Mouse (Mus musculus): ENCODE data around the gene Casq1. TPM values are rescaled to one million over a fixed set of nuclear protein-coding genes. Genes with fewer than 3 reads are reported as not detected.

The Casq1 gene
- polyA plus RNA-seq, 1 experiment from 2014 or later = 7.9 TPM

DNA sequence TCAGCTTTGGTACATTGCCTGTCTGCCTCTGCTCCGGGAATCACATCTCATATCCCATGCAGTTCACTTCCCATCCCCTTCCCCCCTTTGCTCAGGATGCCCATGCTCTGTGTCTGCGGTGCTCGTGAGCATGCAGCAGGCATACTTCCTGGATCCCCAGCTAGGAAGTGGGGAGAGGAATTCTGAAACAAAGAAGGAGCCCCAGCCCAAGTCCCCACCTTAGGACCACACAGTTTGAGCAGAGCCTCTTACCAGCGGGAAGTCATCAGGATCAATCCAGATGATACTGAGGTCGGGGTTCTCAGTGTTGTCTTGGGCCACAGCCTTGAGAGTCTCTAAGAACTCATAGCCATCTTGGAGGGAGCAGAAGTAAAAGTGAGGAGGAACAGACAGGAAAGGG, 6.9 kb downstream of the Casq1 start:
- Histone ChIP-seq H3K4me2 (ENCODE audit: low read depth, low read length) (no peak overlapping the region), H3K9me3 (ENCODE audit: control insufficient read depth, low read length) (no peaks in the 10 kb centered on the region), H3K27me3 (ENCODE audit: control insufficient read depth, insufficient read depth, low read depth, low read length) (no peaks in the 10 kb centered on the region), H3K4me1 (replicated peaks; ENCODE audit: control insufficient read depth, insufficient read depth, low read length) (peaks cover 21% of the 10 kb centered on the region), H3K36me3 (ENCODE audit: control insufficient read depth, insufficient read depth, low read length) (no peaks in the 10 kb centered on the region), H3K27ac (ENCODE audit: low read length) (no peak overlapping the region; the same call in 1 of the 2 replicates), H3K9ac (ENCODE audit: low read length) (no peak overlapping the region), H3K4me3 (ENCODE audit: low read length) (no peak overlapping the region)
- no peak for ATAC-seq (ENCODE audit: low read depth)
- 43% methylated on average over 5 of the region's 5 CpGs for WGBS

DNA sequence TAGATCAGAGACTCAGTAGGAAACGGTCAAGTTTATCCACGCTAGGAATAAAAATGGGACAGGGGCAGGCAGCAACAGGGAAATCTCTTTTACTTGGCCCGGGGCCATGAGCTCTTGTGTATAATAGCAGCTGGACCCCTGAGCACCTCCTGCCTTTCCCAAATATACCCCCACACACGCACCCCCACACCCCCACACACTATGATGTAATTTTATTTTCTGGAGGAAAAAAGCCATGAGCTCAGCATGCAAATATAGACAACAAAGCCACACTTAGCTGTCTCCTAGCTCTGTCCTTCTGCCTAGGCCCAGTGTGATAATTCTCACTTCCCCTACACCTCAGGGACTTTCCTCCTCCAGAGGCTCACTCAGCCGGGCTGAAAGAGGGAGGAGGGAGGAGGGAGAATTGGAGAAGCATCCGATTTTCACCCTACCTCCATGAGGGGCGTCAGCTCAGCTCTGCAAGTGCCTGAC, 12.5 kb downstream of the Casq1 start:
- Histone ChIP-seq H3K4me3 (ENCODE audit: low read length) (peak overlapping the region; percentile 71), H3K9ac (ENCODE audit: low read length) (peak overlapping the region; percentile 80), H3K4me2 (ENCODE audit: low read depth, low read length) (peak overlapping the region; percentile 60), H3K36me3 (ENCODE audit: control insufficient read depth, insufficient read depth, low read length) (no peaks in the 10 kb centered on the region), H3K27ac (ENCODE audit: low read length) (peak overlapping the region; percentile 80), H3K27me3 (ENCODE audit: control insufficient read depth, insufficient read depth, low read depth, low read length) (no peaks in the 10 kb centered on the region), H3K4me1 (replicated peaks; ENCODE audit: control insufficient read depth, insufficient read depth, low read length) (peaks cover 46% of the 10 kb centered on the region), H3K9me3 (ENCODE audit: control insufficient read depth, low read length) (no peaks in the 10 kb centered on the region)
- peak; percentile 10 for ATAC-seq (ENCODE audit: low read depth)
- WGBS = 14% methylated on average over 7 of the region's 7 CpGs

DNA sequence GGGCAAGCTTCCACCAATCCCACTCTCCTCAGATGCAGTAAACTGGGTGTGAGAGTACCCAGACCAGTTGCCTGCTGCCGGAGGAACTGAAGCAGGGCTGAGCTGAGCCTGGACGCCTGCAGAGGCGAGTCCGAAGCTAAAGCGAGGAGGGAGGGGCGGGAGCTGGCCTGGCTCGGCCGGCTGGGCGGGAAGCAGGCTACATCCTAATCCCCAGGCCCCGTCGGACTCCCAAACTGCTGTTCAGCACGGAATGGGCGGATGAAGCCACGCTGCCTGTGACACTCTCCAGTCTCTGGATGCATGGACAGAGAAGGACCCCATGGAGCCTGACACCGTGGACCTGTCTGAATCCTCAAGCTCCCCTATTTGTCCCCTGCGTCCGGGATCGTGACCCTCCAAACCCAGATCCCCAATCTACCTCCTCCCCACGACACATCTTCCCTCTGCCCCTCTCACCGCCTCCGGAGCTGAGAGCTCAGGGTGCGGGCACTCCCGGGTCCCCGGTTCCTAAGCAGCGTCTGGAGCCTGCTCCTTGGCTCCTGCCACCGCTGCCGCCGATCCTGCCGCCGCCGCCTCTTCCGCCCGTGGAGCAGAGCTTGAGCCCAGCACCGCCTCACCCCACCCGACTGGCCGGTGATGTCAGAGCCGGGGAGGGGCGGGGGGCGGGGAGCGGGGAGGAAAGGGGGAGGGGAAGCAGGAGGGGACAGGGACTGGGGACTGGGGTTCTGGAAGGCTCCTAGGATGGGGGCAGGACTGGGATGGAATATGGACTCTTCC, 13.3 kb downstream of the Casq1 start, which contains the start of gene Pea15a:
TSS of gene Pea15a (minus strand) at position 664 of the 777 bp plus-strand sequence.
- Histone ChIP-seq H3K27me3 (ENCODE audit: control insufficient read depth, insufficient read depth, low read depth, low read length) (no peaks in the 10 kb centered on the region), H3K4me1 (replicated peaks; ENCODE audit: control insufficient read depth, insufficient read depth, low read length) (peaks cover 54% of the 10 kb centered on the region), H3K9ac (ENCODE audit: low read length) (peak within 1 kb of the TSS; percentile 80), H3K36me3 (ENCODE audit: control insufficient read depth, insufficient read depth, low read length) (no peaks in the 10 kb centered on the region; the same call in 1 of the 2 replicates), H3K27ac (ENCODE audit: low read length) (peak within 1 kb of the TSS; percentile 80), H3K4me2 (ENCODE audit: low read depth, low read length) (peak within 1 kb of the TSS; percentile 60), H3K4me3 (ENCODE audit: low read length) (peak within 1 kb of the TSS; percentile 71), H3K9me3 (ENCODE audit: control insufficient read depth, low read length) (no peaks in the 10 kb centered on the region)
- ATAC-seq (ENCODE audit: low read depth) = peak; percentile 88
- under 1% methylated on average over 37 of the region's 40 CpGs for WGBS

DNA sequence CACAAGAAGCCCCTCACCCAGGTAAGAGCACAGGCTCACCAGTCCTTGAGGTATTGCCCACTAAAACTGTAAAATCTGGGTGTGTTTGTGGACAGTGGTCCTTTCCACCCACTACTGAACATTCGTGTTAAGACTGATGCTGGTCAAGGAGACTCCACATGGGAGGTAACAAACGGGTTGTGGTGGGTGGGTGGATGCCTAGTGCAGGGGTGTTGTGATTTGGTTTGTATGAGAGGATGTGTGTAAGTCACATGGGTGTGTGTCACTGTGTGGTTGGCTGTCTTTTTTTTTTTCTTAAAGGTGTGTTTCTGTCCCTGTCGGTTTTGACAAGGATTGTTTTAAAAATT, 14.0 kb downstream of the Casq1 start:
- no peak for ATAC-seq (ENCODE audit: low read depth)
- H3K36me3 ChIP-seq (ENCODE audit: control insufficient read depth, insufficient read depth, low read length) = peaks cover 3% of the 10 kb centered on the region; the same call in 1 of the 2 replicates
- H3K27ac ChIP-seq (ENCODE audit: low read length) = peak overlapping the region; percentile 80
- H3K4me1 ChIP-seq (replicated peaks; ENCODE audit: control insufficient read depth, insufficient read depth, low read length) = peaks cover 60% of the 10 kb centered on the region
- peak overlapping the region; percentile 80 for H3K9ac ChIP-seq (ENCODE audit: low read length)
- 6% methylated on average over 3 of the region's 3 CpGs for WGBS
- no peaks in the 10 kb centered on the region for H3K27me3 ChIP-seq (ENCODE audit: control insufficient read depth, insufficient read depth, low read depth, low read length)
- H3K9me3 ChIP-seq (ENCODE audit: control insufficient read depth, low read length) = no peaks in the 10 kb centered on the region
- H3K4me2 ChIP-seq (ENCODE audit: low read depth, low read length) = peak overlapping the region; percentile 60
- H3K4me3 ChIP-seq (ENCODE audit: low read length) = peak overlapping the region; percentile 71

DNA sequence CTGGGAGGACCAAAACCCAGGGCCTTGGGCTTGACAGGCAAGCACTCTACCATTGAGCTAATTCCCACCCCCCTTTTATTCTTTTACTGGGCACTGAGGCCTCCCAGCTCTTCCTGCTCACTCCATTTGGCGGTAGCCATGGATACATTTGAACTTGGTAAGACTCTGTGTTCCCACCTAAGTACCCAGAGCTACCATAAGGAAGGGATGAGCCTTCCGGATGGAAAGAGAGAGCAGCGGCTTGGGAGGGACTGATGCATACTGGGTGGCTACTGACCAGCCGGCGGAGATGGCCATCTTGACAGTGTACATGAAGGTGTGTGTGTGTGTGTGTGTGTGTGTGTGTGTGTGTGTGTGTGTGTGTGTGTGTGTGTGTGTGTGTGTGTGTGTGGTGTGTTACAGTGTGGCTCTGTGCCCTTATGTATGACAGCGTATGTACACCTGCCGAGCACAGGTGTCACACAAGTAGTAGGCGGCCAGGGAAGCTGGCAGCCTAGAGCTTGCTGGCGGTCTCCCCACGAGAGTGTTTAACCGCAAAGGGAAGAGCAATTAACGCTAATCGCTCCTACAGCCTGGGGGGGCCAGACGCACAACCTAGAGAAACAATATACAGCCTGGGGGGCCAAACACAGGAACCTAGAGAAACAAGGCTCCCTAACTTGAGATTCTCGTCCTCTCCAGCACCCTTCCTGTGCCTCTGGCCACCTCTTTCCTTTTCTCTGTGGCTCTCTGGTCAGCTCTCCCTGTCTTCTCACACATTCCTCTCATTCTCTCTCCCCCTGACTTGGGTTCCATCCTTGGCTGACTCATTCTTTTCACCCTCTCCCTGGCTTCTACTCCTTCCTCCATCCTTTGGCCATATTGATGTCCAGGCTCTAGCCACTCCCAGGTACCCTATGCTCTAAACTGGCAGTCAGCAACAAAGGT, 14.6 kb downstream of the Casq1 start:
- H3K36me3 ChIP-seq (ENCODE audit: control insufficient read depth, insufficient read depth, low read length) = peaks cover 5% of the 10 kb centered on the region; the same call in 1 of the 2 replicates
- peak overlapping the region; percentile 88 for H3K27ac ChIP-seq (ENCODE audit: low read length)
- peak overlapping the region; percentile 71 for H3K4me3 ChIP-seq (ENCODE audit: low read length)
- no peaks in the 10 kb centered on the region for H3K27me3 ChIP-seq (ENCODE audit: control insufficient read depth, insufficient read depth, low read depth, low read length)
- no peak for ATAC-seq (ENCODE audit: low read depth)
- 34% methylated on average over 15 of the region's 15 CpGs for WGBS
- H3K4me1 ChIP-seq (replicated peaks; ENCODE audit: control insufficient read depth, insufficient read depth, low read length) = peaks cover 64% of the 10 kb centered on the region
- peak overlapping the region; percentile 80 for H3K9ac ChIP-seq (ENCODE audit: low read length)
- H3K4me2 ChIP-seq (ENCODE audit: low read depth, low read length) = peak overlapping the region; percentile 60
- no peaks in the 10 kb centered on the region for H3K9me3 ChIP-seq (ENCODE audit: control insufficient read depth, low read length)

DNA sequence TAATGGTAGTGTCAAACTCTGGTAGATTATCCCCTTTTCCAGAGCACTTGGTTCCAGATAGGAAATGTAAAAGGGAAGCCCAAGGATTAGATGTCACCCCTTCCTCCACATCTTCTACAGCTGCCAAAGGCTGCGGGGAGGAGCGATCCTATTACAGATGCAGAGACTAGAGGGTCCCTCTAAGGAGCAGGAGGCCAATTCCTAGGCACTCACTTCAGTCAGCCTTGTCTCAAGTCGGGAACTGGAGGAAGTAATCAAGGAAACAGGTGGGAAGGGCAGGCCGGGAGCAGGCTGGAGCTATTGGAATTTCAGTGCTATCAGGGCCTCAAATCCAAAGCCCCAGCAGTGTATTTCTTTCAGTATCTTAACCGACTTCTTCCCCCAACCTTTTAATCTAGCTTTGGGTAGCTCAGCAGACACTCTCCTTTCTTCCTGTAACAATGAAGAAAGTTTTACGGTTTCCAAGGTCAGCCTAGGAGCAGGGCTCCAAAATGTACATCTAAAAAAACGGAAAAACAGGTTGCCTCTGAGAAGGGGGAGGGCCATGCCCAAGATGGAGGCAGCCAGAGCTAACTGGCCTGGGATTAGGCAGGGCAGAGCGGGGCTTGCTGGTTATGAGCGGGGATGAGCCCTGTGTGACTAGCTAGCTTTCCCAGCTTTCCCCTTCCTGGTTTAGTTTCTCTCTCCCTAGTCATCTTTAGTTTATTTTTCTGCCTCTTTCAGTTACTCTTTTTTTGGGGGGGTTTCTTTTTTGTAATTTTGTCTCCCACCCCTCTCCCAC, 15.4 kb downstream of the Casq1 start:
- H3K4me3 ChIP-seq (ENCODE audit: low read length) = no peak overlapping the region
- WGBS = 30% methylated on average over 9 of the region's 9 CpGs
- no peaks in the 10 kb centered on the region for H3K9me3 ChIP-seq (ENCODE audit: control insufficient read depth, low read length)
- H3K4me1 ChIP-seq (replicated peaks; ENCODE audit: control insufficient read depth, insufficient read depth, low read length) = peaks cover 64% of the 10 kb centered on the region
- no peak for ATAC-seq (ENCODE audit: low read depth)
- H3K4me2 ChIP-seq (ENCODE audit: low read depth, low read length) = peak overlapping the region; percentile 40
- H3K9ac ChIP-seq (ENCODE audit: low read length) = peak overlapping the region; percentile 38
- H3K27me3 ChIP-seq (ENCODE audit: control insufficient read depth, insufficient read depth, low read depth, low read length) = no peaks in the 10 kb centered on the region
- H3K36me3 ChIP-seq (ENCODE audit: control insufficient read depth, insufficient read depth, low read length) = peaks cover 12% of the 10 kb centered on the region
- peak overlapping the region; percentile 88 for H3K27ac ChIP-seq (ENCODE audit: low read length)

DNA sequence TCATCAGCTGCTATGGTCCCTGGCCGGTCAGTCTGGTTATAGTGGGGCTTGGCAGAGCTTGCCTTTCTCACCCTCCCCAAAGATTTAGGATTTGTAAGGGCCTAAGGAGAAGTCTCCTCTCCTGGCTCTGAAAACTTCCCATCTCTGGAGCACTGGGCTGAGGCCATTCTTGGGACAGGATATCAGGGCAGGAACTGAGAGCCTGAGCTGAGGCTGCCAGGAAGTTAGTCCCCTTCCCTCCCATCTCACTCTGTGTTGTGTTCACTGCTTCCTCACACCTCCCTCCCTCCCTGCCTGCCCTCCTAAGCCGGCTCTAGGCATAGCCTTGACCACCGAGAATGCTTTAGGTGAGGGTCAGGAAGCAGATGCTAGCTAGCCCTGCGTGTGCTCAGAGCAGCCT, 16.1 kb downstream of the Casq1 start:
- Histone ChIP-seq H3K36me3 (ENCODE audit: control insufficient read depth, insufficient read depth, low read length) (peaks cover 16% of the 10 kb centered on the region), H3K27me3 (ENCODE audit: control insufficient read depth, insufficient read depth, low read depth, low read length) (no peaks in the 10 kb centered on the region), H3K4me2 (ENCODE audit: low read depth, low read length) (peak overlapping the region; percentile 35), H3K4me1 (replicated peaks; ENCODE audit: control insufficient read depth, insufficient read depth, low read length) (peaks cover 64% of the 10 kb centered on the region), H3K27ac (ENCODE audit: low read length) (peak overlapping the region; percentile 88), H3K4me3 (ENCODE audit: low read length) (no peak overlapping the region), H3K9me3 (ENCODE audit: control insufficient read depth, low read length) (no peaks in the 10 kb centered on the region), H3K9ac (ENCODE audit: low read length) (peak overlapping the region; percentile 16; the same call in 1 of the 2 replicates)
- no peak; the same call in 1 of the 2 replicates for ATAC-seq (ENCODE audit: low read depth)
- 11% methylated on average over 4 of the region's 4 CpGs for WGBS

DNA sequence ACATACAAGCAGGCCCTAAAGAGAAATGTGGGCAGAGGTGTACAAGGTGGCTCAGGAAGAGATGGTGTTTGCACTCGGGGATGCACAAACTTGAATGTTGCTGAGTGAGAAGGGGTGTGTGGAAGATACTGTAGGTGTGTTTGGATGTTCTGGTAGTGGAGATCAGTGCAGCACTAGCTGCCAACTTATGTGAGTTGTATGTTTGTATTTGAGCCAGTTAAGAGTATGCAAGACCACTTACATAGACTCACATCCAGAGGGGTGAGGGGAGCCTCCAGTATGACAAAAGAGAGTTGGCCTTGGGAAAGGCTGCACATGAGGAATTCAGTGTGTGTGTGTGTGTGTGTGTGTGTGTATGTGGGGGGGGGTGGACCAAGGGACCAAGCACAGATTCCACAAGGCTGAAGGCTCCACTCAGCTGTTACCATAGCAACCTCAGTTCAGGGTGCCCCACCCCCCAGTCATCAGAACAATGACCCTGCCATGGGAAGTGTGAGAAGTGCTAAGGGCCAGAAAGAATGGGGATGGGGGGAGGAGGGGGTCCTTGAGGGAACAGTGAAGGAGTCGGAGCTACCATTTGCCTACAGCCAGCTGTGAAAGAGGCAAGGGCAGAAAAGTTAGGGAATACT, 16.7 kb downstream of the Casq1 start:
- Histone ChIP-seq H3K27me3 (ENCODE audit: control insufficient read depth, insufficient read depth, low read depth, low read length) (no peaks in the 10 kb centered on the region), H3K4me1 (replicated peaks; ENCODE audit: control insufficient read depth, insufficient read depth, low read length) (peaks cover 64% of the 10 kb centered on the region), H3K4me3 (ENCODE audit: low read length) (no peak overlapping the region), H3K27ac (ENCODE audit: low read length) (peak overlapping the region; percentile 88), H3K36me3 (ENCODE audit: control insufficient read depth, insufficient read depth, low read length) (peaks cover 20% of the 10 kb centered on the region), H3K9ac (ENCODE audit: low read length) (peak overlapping the region; percentile 16; the same call in 1 of the 2 replicates), H3K9me3 (ENCODE audit: control insufficient read depth, low read length) (no peaks in the 10 kb centered on the region), H3K4me2 (ENCODE audit: low read depth, low read length) (peak overlapping the region; percentile 35; the same call in 1 of the 2 replicates)
- WGBS = 18% methylated on average over 2 of the region's 2 CpGs
- ATAC-seq (ENCODE audit: low read depth) = peak; percentile 6; the same call in 1 of the 2 replicates
